Mouse (Mus musculus) hindbrain, embryonic 16.5 days (tissue): ENCODE measurements around the gene Itpr2. TPM values are rescaled to one million over a fixed set of nuclear protein-coding genes. Genes with fewer than 3 reads are reported as not detected.

Experiments
- ATAC-seq: fragments of 200-750 bp; cut with Nextera tagmentation; 2 replicates; pipeline ENCODE4 v1.8.0; 2017; ENCODE audit warnings: moderate TSS enrichment, moderate library complexity
- H3K27ac ChIP-seq: fragments of 300-500 bp; sonication (generic); 2 replicates; pipeline ENCODE4 v1.5.1; 2014; ENCODE audit warnings: low read depth, mild to moderate bottlenecking, control low read depth, low read length, moderate library complexity
- H3K27me3 ChIP-seq: fragments of 300-500 bp; sonication (generic); replicated peaks from 2 replicates; pipeline ENCODE4 v1.6.1; 2014; ENCODE audit warnings: low read length; ENCODE audit not compliant: control insufficient read depth, insufficient read depth
- H3K36me3 ChIP-seq: fragments of 300-500 bp; sonication (generic); 2 replicates; pipeline ENCODE4 v1.6.1; 2014; ENCODE audit warnings: mild to moderate bottlenecking, low read length, moderate library complexity, mixed read lengths; ENCODE audit not compliant: control insufficient read depth, insufficient read depth
- H3K4me1 ChIP-seq: fragments of 300-500 bp; sonication (generic); 2 replicates; pipeline ENCODE4 v1.6.1; 2014; ENCODE audit warnings: low read depth, low read length; ENCODE audit not compliant: control insufficient read depth, insufficient read depth
- H3K4me2 ChIP-seq: fragments of 300-500 bp; sonication (generic); 2 replicates; pipeline ENCODE4 v1.6.1; 2014; ENCODE audit warnings: mild to moderate bottlenecking, low read length, control low read depth, moderate library complexity
- H3K4me3 ChIP-seq: fragments of 300-500 bp; sonication (generic); 2 replicates; pipeline ENCODE4 v1.5.1; 2014; ENCODE audit warnings: mild to moderate bottlenecking, low read length, control low read depth, moderate library complexity
- H3K9ac ChIP-seq: fragments of 300-500 bp; sonication (generic); 2 replicates; pipeline ENCODE4 v1.6.1; 2014; ENCODE audit warnings: low read depth, mild to moderate bottlenecking, control low read depth, low read length, moderate library complexity
- H3K9me3 ChIP-seq: fragments of 300-500 bp; sonication (generic); 2 replicates; pipeline ENCODE4 v1.6.1; 2014; ENCODE audit warnings: mild to moderate bottlenecking, low read length, moderate library complexity; ENCODE audit not compliant: control insufficient read depth
- WGBS: fragments of 180-500 bp; shearing (Covaris S2); extraction: QIAGEN DNeasy Blood & Tissue Kit; methylation state at CpG from one replicate; pipeline ENCODE4 v1.1.7; 2014; 5-methylcytosine and 5-hydroxymethylcytosine counted together
- polyA plus RNA-seq: library from polyadenylated mRNA; unstranded; fragments of >200 nt; fragmentation: Nextera tagmentation; extraction: Ambion mirVana; gene quantifications from 2 replicates; pipeline ENCODE4 v1.2.1, GENCODE M21; 2015

The Itpr2 gene
- polyA plus RNA-seq, 1 experiment from 2014 or later = 9.1 TPM

- ATAC-seq = no peak
- H3K4me2 ChIP-seq = no peak overlapping the region
- H3K36me3 ChIP-seq = no peaks in the 10 kb centered on the region
- no peaks in the 10 kb centered on the region for H3K4me1 ChIP-seq
- no peaks in the 10 kb centered on the region for H3K27me3 ChIP-seq
- no peaks in the 10 kb centered on the region; the same call in 1 of the 2 replicates for H3K9me3 ChIP-seq
- H3K27ac ChIP-seq = no peak overlapping the region
- 88% methylated on average over 2 of the region's 2 CpGs for WGBS
- no peak overlapping the region for H3K9ac ChIP-seq
- H3K4me3 ChIP-seq = no peak overlapping the region
These were observed 245.6 kb downstream of the Itpr2 start for GRCm38 (mm10) chr6:146256401-146256800.

DNA sequence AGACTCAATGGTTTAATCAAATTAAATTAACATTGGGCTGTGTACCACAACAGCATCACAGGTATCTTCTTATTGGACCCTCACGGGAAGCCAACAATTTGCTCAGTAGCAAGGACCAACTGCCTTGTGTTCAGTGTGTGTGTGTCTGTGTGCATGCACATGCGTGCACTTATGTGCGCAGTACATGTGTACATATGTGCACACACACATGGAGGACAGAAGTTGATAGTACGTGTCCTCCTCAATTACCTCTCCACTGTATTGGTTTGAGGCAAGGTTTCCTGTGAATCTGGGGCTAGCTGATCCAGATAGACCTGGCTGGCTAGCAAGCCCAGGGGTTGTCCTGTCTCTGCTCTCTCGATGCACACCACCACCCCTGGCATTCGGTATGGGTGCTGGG is 246.4 kb downstream of the Itpr2 start:
- Histone ChIP-seq H3K27me3 (no peaks in the 10 kb centered on the region), H3K27ac (no peak overlapping the region), H3K36me3 (no peaks in the 10 kb centered on the region), H3K9ac (no peak overlapping the region), H3K9me3 (no peaks in the 10 kb centered on the region; the same call in 1 of the 2 replicates), H3K4me2 (no peak overlapping the region), H3K4me1 (no peaks in the 10 kb centered on the region), H3K4me3 (no peak overlapping the region)
- no peak for ATAC-seq
- 94% methylated on average over 6 of the region's 6 CpGs for WGBS

GRCm38 (mm10) chr6:146254931-146255330 is 247.1 kb downstream of the Itpr2 start:
- 66% methylated on average over 9 of the region's 9 CpGs for WGBS
- H3K27me3 ChIP-seq = no peaks in the 10 kb centered on the region
- no peak overlapping the region for H3K9ac ChIP-seq
- no peaks in the 10 kb centered on the region for H3K36me3 ChIP-seq
- H3K4me1 ChIP-seq = no peaks in the 10 kb centered on the region
- H3K9me3 ChIP-seq = no peaks in the 10 kb centered on the region; the same call in 1 of the 2 replicates
- ATAC-seq = 0 out of 2 replicates have a peak, but pooled peaks have one; percentile 17
- H3K27ac ChIP-seq = no peak overlapping the region
- H3K4me2 ChIP-seq = no peak overlapping the region
- no peak overlapping the region for H3K4me3 ChIP-seq

- Histone ChIP-seq H3K4me1 (no peaks in the 10 kb centered on the region), H3K9ac (no peak overlapping the region), H3K27ac (no peak overlapping the region), H3K9me3 (no peaks in the 10 kb centered on the region; the same call in 1 of the 2 replicates), H3K4me3 (no peak overlapping the region), H3K27me3 (no peaks in the 10 kb centered on the region), H3K4me2 (no peak overlapping the region), H3K36me3 (no peaks in the 10 kb centered on the region)
- peak; percentile 81 for ATAC-seq
- 69% methylated on average over 3 of the region's 3 CpGs for WGBS
These were observed 247.7 kb downstream of the Itpr2 start for GRCm38 (mm10) chr6:146254216-146254820.

DNA sequence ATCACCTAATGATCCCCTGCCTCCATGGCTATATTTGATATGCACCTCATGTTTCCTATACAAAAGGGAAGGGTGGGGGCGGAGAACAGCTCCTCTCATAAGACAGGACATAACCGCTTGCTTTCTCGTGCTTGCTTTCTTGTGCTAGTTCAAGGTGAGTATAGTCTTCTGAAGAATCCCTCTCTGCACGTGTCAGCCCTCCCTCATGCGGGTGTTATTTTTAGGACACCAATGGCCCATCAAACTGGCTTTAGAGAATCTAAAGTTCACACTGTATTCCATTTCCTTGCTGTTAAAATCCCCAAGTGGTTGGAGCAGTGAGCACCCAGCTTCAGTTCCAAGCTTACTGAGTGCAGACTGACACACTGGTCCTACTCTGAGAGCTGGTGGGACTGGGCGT is 252.9 kb downstream of the Itpr2 start:
- H3K4me3 ChIP-seq = no peak overlapping the region
- no peak overlapping the region for H3K4me2 ChIP-seq
- H3K9ac ChIP-seq = no peak overlapping the region
- WGBS = 92% methylated on average over 6 of the region's 6 CpGs
- H3K4me1 ChIP-seq = no peaks in the 10 kb centered on the region
- no peaks in the 10 kb centered on the region for H3K36me3 ChIP-seq
- no peak for ATAC-seq
- H3K27ac ChIP-seq = no peak overlapping the region
- no peaks in the 10 kb centered on the region for H3K27me3 ChIP-seq
- H3K9me3 ChIP-seq = no peaks in the 10 kb centered on the region

- Histone ChIP-seq H3K9me3 (no peaks in the 10 kb centered on the region), H3K4me1 (no peaks in the 10 kb centered on the region), H3K36me3 (no peaks in the 10 kb centered on the region), H3K4me2 (no peak overlapping the region), H3K27ac (no peak overlapping the region), H3K9ac (no peak overlapping the region), H3K27me3 (no peaks in the 10 kb centered on the region), H3K4me3 (no peak overlapping the region)
- WGBS = 72% methylated on average over 2 of the region's 2 CpGs
- ATAC-seq = no peak
These were observed 253.7 kb downstream of the Itpr2 start for GRCm38 (mm10) chr6:146248341-146248740.

DNA sequence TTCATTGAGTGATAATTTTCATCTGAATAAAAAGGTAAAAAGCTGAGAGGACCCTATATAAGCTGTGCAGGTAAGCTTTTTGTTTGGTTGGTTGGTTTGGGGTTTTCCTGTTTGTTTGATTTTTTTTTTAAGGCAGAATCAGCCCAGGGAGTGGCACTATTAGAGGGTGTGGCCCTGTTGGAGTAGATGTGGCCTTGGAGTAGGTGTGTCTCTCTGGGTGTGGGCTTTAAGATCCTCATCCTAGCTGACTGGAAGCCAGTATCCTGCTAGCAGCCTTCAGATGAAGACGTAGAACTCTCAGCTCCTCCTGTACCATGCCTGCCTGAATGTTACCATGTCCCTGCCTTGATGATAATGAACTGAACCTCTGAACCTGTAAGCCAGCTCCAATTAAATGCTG is 254.1 kb downstream of the Itpr2 start:
- 63% methylated on average over 1 of the region's 1 CpGs for WGBS

DNA sequence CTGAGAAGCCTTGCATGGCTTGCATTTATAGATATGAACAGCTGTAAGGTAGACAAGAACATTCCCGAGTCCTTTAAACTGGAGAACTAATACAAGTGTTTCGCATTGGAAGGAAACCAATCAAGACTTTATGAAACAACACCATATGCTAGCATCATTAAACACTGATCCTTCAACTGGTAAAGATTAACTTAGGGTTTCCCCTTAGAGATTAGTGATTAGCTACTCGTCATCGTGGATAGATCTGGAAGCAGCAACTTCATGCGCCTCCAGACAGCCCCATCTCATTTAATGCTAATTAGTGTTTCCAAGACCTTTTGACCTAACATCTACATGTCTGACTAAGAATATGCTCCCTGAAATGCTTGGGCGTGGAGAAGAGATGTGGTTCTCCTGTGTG is 255.7 kb downstream of the Itpr2 start:
- H3K9ac ChIP-seq = no peak overlapping the region
- no peaks in the 10 kb centered on the region for H3K9me3 ChIP-seq
- H3K27me3 ChIP-seq = no peaks in the 10 kb centered on the region
- H3K27ac ChIP-seq = no peak overlapping the region
- 79% methylated on average over 6 of the region's 6 CpGs for WGBS
- no peak for ATAC-seq
- no peaks in the 10 kb centered on the region for H3K4me1 ChIP-seq
- no peaks in the 10 kb centered on the region for H3K36me3 ChIP-seq
- no peak overlapping the region for H3K4me2 ChIP-seq
- H3K4me3 ChIP-seq = no peak overlapping the region

More for the DNA sequence above, 254.1 kb downstream of the Itpr2 start:
- Histone ChIP-seq H3K27ac (no peak overlapping the region), H3K9me3 (no peaks in the 10 kb centered on the region), H3K4me2 (no peak overlapping the region), H3K36me3 (no peaks in the 10 kb centered on the region), H3K4me3 (no peak overlapping the region), H3K27me3 (no peaks in the 10 kb centered on the region), H3K9ac (no peak overlapping the region), H3K4me1 (no peaks in the 10 kb centered on the region)
- ATAC-seq = no peak

DNA sequence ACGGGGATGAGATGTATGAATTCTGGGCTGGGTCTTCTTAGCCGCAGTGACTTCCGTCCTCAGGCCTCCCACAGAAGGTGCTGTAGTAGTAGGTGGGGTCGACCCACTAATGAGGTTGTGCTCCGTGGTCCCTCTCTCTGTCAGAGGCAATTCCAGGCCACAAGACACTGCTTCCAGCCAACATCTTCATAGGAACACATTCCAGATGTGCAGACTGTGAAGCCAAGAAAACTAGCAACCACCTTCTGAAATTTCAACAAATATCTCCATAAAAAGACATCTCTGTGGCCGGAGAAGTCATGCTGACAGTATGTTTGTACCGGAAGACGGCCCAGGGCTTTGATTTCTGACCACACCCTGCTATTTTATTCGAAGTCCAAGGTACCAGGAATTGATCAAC is 256.1 kb downstream of the Itpr2 start:
- H3K4me3 ChIP-seq = no peak overlapping the region
- no peak overlapping the region for H3K4me2 ChIP-seq
- no peak for ATAC-seq
- H3K36me3 ChIP-seq = no peaks in the 10 kb centered on the region
- no peak overlapping the region for H3K27ac ChIP-seq
- H3K9me3 ChIP-seq = no peaks in the 10 kb centered on the region
- H3K9ac ChIP-seq = no peak overlapping the region
- no peaks in the 10 kb centered on the region for H3K27me3 ChIP-seq
- 84% methylated on average over 9 of the region's 9 CpGs for WGBS
- no peaks in the 10 kb centered on the region for H3K4me1 ChIP-seq
